Mouse (Mus musculus): ENCODE measurements around the gene Gpsm1.

GRCm38 (mm10) chr2:26286391-26286790 lies 28.9 kb upstream of the Gpsm1 start:
- TF ChIP-seq MAFK (IDR thresholded peaks at IDR 0.05; ENCODE audit: insufficient read depth, low read depth, low read length) (no peak), ZC3H11A (IDR thresholded peaks at IDR 0.05; ENCODE audit: borderline replicate concordance, low read depth, low read length) (no peak), HCFC1 (IDR thresholded peaks at IDR 0.05; ENCODE audit: borderline replicate concordance, insufficient read depth, low read length) (no peak)
